Mouse (Mus musculus) small intestine, adult 2 months (tissue): ENCODE data around the gene Spag9.

Source experiments
- CTCF ChIP-seq: fragments of 200-500 bp; IDR thresholded peaks from 2 replicates; pipeline ENCODE4 v1.5.1; 2012; ENCODE audit warnings: low read depth, mild to moderate bottlenecking, control low read depth, inconsistent platforms, low read length, moderate library complexity, mixed read lengths; ENCODE audit not compliant: insufficient replicate concordance, insufficient read length; ENCODE audit errors: extremely low read depth
- POLR2A ChIP-seq: fragments of 200-500 bp; IDR thresholded peaks from 2 replicates; pipeline ENCODE4 v1.6.1; 2012; ENCODE audit warnings: low read depth, mild to moderate bottlenecking, control low read depth, inconsistent platforms, low read length, moderate library complexity

DNA sequence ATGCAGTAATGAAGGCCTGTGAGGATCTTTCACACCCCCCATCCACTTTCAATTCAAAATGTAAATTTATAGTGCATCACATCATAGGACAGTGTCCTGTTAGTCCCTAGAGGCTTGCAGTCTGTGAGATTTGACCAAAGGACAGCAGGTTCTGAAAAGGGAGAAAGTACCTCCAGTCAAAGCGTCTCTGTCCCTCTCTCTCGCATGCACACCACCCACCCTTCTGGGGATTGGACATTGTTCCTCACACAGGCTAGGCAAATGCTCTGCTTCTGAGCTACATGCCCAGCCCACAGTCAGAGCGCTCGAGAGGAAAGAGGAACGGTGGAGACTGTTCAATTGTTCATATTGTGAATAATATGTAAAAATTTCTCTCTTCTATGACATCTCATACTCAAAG is 119.5 kb downstream of the Spag9 start:
- TF ChIP-seq CTCF (no peak), POLR2A (no peak)
